8 mouse cellular contexts compared by ENCODE assay signal in the genomic region with DNA sequence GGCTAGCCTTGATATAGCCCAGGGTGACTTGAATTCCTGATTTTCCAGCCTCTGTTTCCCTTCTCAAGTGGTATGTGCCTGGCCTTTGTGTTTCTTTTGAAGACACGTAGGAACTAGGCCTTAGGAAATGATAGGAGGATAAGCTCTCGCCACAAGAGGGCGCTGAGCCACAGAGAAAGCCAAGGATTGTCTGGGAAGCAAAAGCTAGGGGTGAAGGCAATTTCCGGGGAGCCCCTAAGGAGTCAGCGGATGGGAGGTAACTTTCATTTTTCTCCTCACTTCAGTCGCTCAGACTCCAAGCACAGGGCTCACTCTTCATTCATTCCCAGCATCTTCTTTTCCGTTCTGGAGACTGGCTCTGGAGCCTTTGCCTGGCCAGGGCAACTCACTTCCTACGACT. TPM values are rescaled to one million over a fixed set of nuclear protein-coding genes. Genes with fewer than 3 reads are reported as not detected.
DNase-seq lines count a peak whose midpoint lies in the region; ATAC-seq and TF ChIP-seq lines count a peak whose summit lies in the region.

No protein-coding gene starts in this region.

- no peaks in the 10 kb centered on the region for H3K9me3 ChIP-seq in forebrain, embryonic 15.5 days
- no peaks in the 10 kb centered on the region for H3K9me3 ChIP-seq in lung, postnatal 0 days (ENCODE audit: low read length)

- H3K4me1 ChIP-seq in forebrain, embryonic 15.5 days: no peaks in the 10 kb centered on the region
- H3K4me1 ChIP-seq in lung, postnatal 0 days (ENCODE audit: insufficient read depth, low read depth, low read length): no peaks in the 10 kb centered on the region

- peak; percentile 83 for ATAC-seq in cerebellum, adult (ENCODE audit: insufficient number of reproducible peaks, low FRiP score, low TSS enrichment)
- ATAC-seq in forebrain, embryonic 15.5 days (replicated peaks): 0 out of 2 replicates have a peak, but pooled peaks have one; percentile 16
- peak; percentile 62 for ATAC-seq in lung, postnatal 0 days

- TF ChIP-seq EP300 in lung, postnatal 0 days (IDR thresholded peaks at IDR 0.05): no peak

- no peak overlapping the region for H3K4me3 ChIP-seq in forebrain, embryonic 15.5 days
- 0 out of 2 replicates have a peak overlapping the region, but pooled peaks have one; percentile 6 for H3K4me3 ChIP-seq in lung, postnatal 0 days (ENCODE audit: low read depth, low read length)

- peak; percentile 94 for TF ChIP-seq CTCF in lung, postnatal 0 days (IDR thresholded peaks at IDR 0.05)

- DNase-seq in MEL-GATA-1-ER (ENCODE audit: extremely low read depth, low read depth): peak; percentile 88
- peak; percentile 81 to 82 for DNase-seq in heart, postnatal 36 days
- peak; percentile 61 to 86 for DNase-seq in layer of hippocampus, adult 8-10 months (ENCODE audit: low spot score in 2 of 2)
- DNase-seq in lung, postnatal 0 days (ENCODE audit: low spot score): peak; percentile 85
- peak; percentile 86 for DNase-seq in right cerebral cortex, adult 18-20 months
- peak; percentile 86 for DNase-seq in urinary bladder, postnatal 14 days (ENCODE audit: low spot score)

- intact Hi-C loops in heart, postnatal 36 days (cut with DNase I): loop anchor here (1.0 to 2.0 kb wide), 3 partner anchors 137 to 731 kb away; no protein-coding TSS in a partner anchor

- no peaks in the 10 kb centered on the region for H3K27me3 ChIP-seq in forebrain, embryonic 15.5 days
- H3K27me3 ChIP-seq in lung, postnatal 0 days (replicated peaks; ENCODE audit: insufficient read depth, low read length): no peaks in the 10 kb centered on the region

- no peak overlapping the region for H3K9ac ChIP-seq in forebrain, embryonic 15.5 days (replicated peaks)
- H3K9ac ChIP-seq in lung, postnatal 0 days (replicated peaks; ENCODE audit: low read depth): no peak overlapping the region

- no peaks in the 10 kb centered on the region for H3K36me3 ChIP-seq in forebrain, embryonic 15.5 days
- no peaks in the 10 kb centered on the region for H3K36me3 ChIP-seq in lung, postnatal 0 days (ENCODE audit: insufficient read depth, low read length)

- no peak overlapping the region for H3K4me2 ChIP-seq in forebrain, embryonic 15.5 days (replicated peaks)
- peak overlapping the region; percentile 44 for H3K4me2 ChIP-seq in lung, postnatal 0 days (replicated peaks; ENCODE audit: low read depth, low read length)

- 31% methylated on average over 8 of the region's 8 CpGs for WGBS in forebrain, embryonic 15.5 days
- WGBS in lung, postnatal 0 days: 13% methylated on average over 8 of the region's 8 CpGs

- no peak overlapping the region for H3K27ac ChIP-seq in forebrain, embryonic 15.5 days (replicated peaks)
- no peak overlapping the region for H3K27ac ChIP-seq in lung, postnatal 0 days (ENCODE audit: low read length)

RNA-seq across cellular contexts. Expression of a gene that starts 27.2 kb away (rescaled TPM):
- 26.6 and 27.8 TPM in 2 replicates for polyA plus RNA-seq in forebrain, embryonic 15.5 days (2015; fragmentation: Nextera tagmentation; extraction: Ambion mirVana)
- total RNA-seq in heart, postnatal 36 days (2021): 10 to 100 TPM; 10.8 to 11.5 TPM
- 10 to 100 TPM; 24.5 to 29.2 (median 25.0) TPM for total RNA-seq in layer of hippocampus, adult 8-10 months (2022)
- 24.9 and 26.2 TPM in 2 replicates for polyA plus RNA-seq in lung, postnatal 0 days (2015; fragmentation: Nextera tagmentation; extraction: Ambion mirVana)

RNA-seq across cellular contexts. Expression of a gene that starts 49.8 kb away (rescaled TPM):
- 4.4 and 5.5 TPM in 2 replicates for polyA plus RNA-seq in forebrain, embryonic 15.5 days (2015; fragmentation: Nextera tagmentation; extraction: Ambion mirVana)
- 10 to 100 TPM; 57.2 to 62.0 TPM for total RNA-seq in heart, postnatal 36 days (2021)
- 100 to 1,000 TPM; 108 to 152 (median 132) TPM for total RNA-seq in layer of hippocampus, adult 8-10 months (2022)
- 2.1 TPM in 2 replicates for polyA plus RNA-seq in lung, postnatal 0 days (2015; fragmentation: Nextera tagmentation; extraction: Ambion mirVana)

Comparison
In these comparisons a context has a peak if more than half of its experiments do, and no peak if none do; other contexts are left out.
1. ATAC-seq: peak in every context shown above with its lines; median percentile 83 in cerebellum, adult; 62 in lung, postnatal 0 days; 16 in forebrain, embryonic 15.5 days.